Mouse (Mus musculus): Measurements from ENCODE around the gene Ogdh. TPM values are rescaled to one million over a fixed set of nuclear protein-coding genes. Genes with fewer than 3 reads are reported as not detected.
A peak's percentile ranks its signal among the peaks of the same experiment; 100 is the strongest.

Ogdh gene
- polyA plus RNA-seq, 1 experiment from 2014 or later: 100 TPM

- Histone ChIP-seq H3K4me3 (replicated peaks) (no peak overlapping the region), H3K27me3 (replicated peaks) (no peaks in the 10 kb centered on the region), H3K9ac (no peak overlapping the region), H3K4me2 (no peak overlapping the region), H3K27ac (no peak overlapping the region), H3K9me3 (no peaks in the 10 kb centered on the region), H3K4me1 (0 out of 2 replicates have a peak, but pooled peaks cover 6% of the 10 kb centered on the region), H3K36me3 (peaks cover 32% of the 10 kb centered on the region; the same call in 1 of the 2 replicates)
- WGBS: 87% methylated on average over 5 of the region's 5 CpGs
- no peak for ATAC-seq (ENCODE audit: insufficient read depth, low FRiP score, low read depth)
Measured at GRCm38 (mm10) chr11:6395565-6395964, 104.1 kb downstream of the Ogdh start.

- no peak overlapping the region for H3K9ac ChIP-seq
- peaks cover 51% of the 10 kb centered on the region for H3K36me3 ChIP-seq
- no peak overlapping the region for H3K4me2 ChIP-seq
- 89% methylated on average over 10 of the region's 10 CpGs for WGBS
- H3K27me3 ChIP-seq (replicated peaks): no peaks in the 10 kb centered on the region
- no peak overlapping the region for H3K4me3 ChIP-seq (replicated peaks)
- ATAC-seq (ENCODE audit: insufficient read depth, low FRiP score, low read depth): no peak
- H3K9me3 ChIP-seq: no peaks in the 10 kb centered on the region
- no peaks in the 10 kb centered on the region for H3K4me1 ChIP-seq
- no peak overlapping the region for H3K27ac ChIP-seq
Measured at GRCm38 (mm10) chr11:6398141-6398540, 106.7 kb downstream of the Ogdh start.

- Histone ChIP-seq H3K27me3 (replicated peaks) (no peaks in the 10 kb centered on the region), H3K4me3 (replicated peaks) (no peak overlapping the region), H3K9me3 (no peaks in the 10 kb centered on the region), H3K9ac (no peak overlapping the region), H3K27ac (no peak overlapping the region), H3K4me2 (no peak overlapping the region), H3K36me3 (peaks cover 52% of the 10 kb centered on the region), H3K4me1 (peaks cover 26% of the 10 kb centered on the region)
- no peak for ATAC-seq (ENCODE audit: insufficient read depth, low FRiP score, low read depth)
- 86% methylated on average over 19 of the region's 19 CpGs for WGBS
Measured at GRCm38 (mm10) chr11:6402515-6403510, 111.4 kb downstream of the Ogdh start.

DNA sequence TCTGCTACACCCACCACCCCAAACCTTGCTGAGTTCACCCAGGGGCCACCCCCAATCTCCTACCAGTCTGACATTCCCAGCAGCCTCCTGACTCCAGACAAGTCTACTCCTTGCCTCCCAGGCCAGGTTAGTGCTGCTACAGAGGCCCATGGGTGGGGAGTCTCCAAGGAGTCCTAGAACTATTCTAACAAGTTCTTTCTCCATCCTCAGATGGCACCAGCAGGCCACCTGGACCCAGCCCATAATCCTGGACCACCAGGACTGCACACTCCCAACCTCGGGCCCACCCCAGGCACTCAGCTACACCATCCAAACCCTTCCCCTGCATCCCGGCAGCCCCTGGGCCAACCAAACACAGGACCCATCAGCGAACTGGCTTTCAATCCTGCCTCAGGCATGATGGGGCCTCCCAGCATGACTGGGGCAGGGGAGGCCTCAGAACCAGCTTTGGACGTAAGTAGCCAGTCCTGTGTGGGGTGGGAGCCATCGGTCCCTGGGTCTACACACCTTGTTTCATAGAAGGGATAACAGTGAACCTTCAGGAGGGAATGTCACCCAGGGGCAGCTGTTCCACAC is 112.5 kb downstream of the Ogdh start:
- Histone ChIP-seq H3K9me3 (no peaks in the 10 kb centered on the region), H3K4me2 (no peak overlapping the region), H3K4me3 (replicated peaks) (no peak overlapping the region), H3K36me3 (peaks cover 52% of the 10 kb centered on the region), H3K27me3 (replicated peaks) (no peaks in the 10 kb centered on the region), H3K9ac (no peak overlapping the region), H3K27ac (no peak overlapping the region), H3K4me1 (peaks cover 26% of the 10 kb centered on the region)
- WGBS: 88% methylated on average over 5 of the region's 5 CpGs
- no peak for ATAC-seq (ENCODE audit: insufficient read depth, low FRiP score, low read depth)

DNA sequence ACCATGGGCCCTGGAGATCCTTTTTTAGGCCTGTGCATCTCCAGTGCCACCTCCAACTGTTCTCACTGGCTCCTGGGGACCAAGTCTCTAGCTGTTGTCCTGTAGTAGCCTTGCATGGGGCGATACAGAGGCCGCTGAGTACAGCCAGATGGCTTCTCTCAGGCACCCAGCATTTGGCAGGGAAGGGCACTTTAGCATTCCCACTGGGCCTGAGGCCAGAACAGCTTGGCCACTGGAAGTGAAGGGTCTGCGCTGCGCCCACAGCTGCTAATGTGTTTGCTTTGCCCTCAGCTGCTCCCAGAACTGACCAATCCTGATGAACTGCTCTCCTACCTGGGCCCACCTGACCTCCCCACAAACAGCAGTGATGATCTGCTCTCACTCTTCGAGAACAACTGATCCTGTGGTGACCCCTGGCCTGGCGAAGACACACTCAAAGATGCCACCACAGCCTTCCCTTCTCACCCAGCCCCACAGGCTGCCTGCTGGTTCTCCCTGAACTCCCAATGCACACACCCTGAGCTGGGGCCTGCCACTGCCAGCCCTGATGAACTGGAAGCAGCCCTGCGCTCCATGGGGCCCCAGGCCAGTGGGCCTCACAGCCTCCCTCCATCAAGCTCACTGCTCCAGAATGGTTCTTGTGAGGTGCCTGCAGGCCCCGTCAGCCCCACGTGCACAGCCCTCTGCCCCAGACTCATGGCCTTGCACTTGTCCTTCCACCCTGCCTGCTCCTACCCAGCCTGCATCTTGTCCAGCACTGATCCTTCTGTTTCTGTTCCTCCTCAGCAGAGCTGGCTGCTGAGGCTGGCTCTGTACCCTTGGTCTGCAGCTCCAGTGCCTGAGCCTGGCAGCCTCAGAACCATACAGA is 113.5 kb downstream of the Ogdh start:
- H3K9ac ChIP-seq: no peak overlapping the region; the same call in 1 of the 2 replicates
- peaks cover 42% of the 10 kb centered on the region for H3K36me3 ChIP-seq
- H3K27ac ChIP-seq: peak overlapping the region; percentile 90
- H3K9me3 ChIP-seq: no peaks in the 10 kb centered on the region
- no peak overlapping the region for H3K4me2 ChIP-seq
- 0 out of 2 replicates have a peak overlapping the region, but pooled peaks have one; percentile 3 for H3K4me3 ChIP-seq (replicated peaks)
- peak; percentile 1; the same call in 1 of the 2 replicates for ATAC-seq (ENCODE audit: insufficient read depth, low FRiP score, low read depth)
- peaks cover 26% of the 10 kb centered on the region for H3K4me1 ChIP-seq
- no peaks in the 10 kb centered on the region for H3K27me3 ChIP-seq (replicated peaks)
- 66% methylated on average over 9 of the region's 9 CpGs for WGBS

- Histone ChIP-seq H3K27me3 (replicated peaks) (no peaks in the 10 kb centered on the region), H3K27ac (peak overlapping the region; percentile 90), H3K9me3 (no peaks in the 10 kb centered on the region), H3K4me3 (replicated peaks) (0 out of 2 replicates have a peak overlapping the region, but pooled peaks have one; percentile 3), H3K36me3 (peaks cover 35% of the 10 kb centered on the region), H3K4me2 (no peak overlapping the region; the same call in 1 of the 2 replicates), H3K9ac (no peak overlapping the region), H3K4me1 (peaks cover 26% of the 10 kb centered on the region)
- WGBS: 45% methylated on average over 4 of the region's 4 CpGs
- ATAC-seq (ENCODE audit: insufficient read depth, low FRiP score, low read depth): 0 out of 2 replicates have a peak, but pooled peaks have one; percentile 37
Measured at GRCm38 (mm10) chr11:6405591-6406081, 114.2 kb downstream of the Ogdh start.

Small RNA genes within 50 kb of the gene (microRNA-seq; reads per million reads assigned to microRNA genes)
- gene Mir7651: 0.77 reads per million

Other genes starting within 250 kb of the Ogdh start
- gene Camk2b, start 225.3 kb upstream of the Ogdh start, polyA plus RNA-seq (2015; fragmentation: Nextera tagmentation; extraction: Ambion mirVana): 4.0 and 5.4 TPM in 2 replicates
- gene A730071L15Rik, start 91.6 kb upstream of the Ogdh start, polyA plus RNA-seq (2015; fragmentation: Nextera tagmentation; extraction: Ambion mirVana): 0.39 and 0.51 TPM in 2 replicates
- gene Nudcd3, start 91.2 kb upstream of the Ogdh start, polyA plus RNA-seq (2015; fragmentation: Nextera tagmentation; extraction: Ambion mirVana): 35.3 and 37.2 TPM in 2 replicates
- 2.0 and 2.3 TPM in 2 replicates for gene Npc1l1, start 61.5 kb upstream of the Ogdh start, polyA plus RNA-seq (2015; fragmentation: Nextera tagmentation; extraction: Ambion mirVana)
- gene Ddx56, start 23.9 kb upstream of the Ogdh start, polyA plus RNA-seq (2015; fragmentation: Nextera tagmentation; extraction: Ambion mirVana): 87.6 and 98.3 TPM in 2 replicates
- 116 TPM in 2 replicates for gene Tmed4, start 16.8 kb upstream of the Ogdh start, polyA plus RNA-seq (2015; fragmentation: Nextera tagmentation; extraction: Ambion mirVana)
- gene Zmiz2, start 97.4 kb downstream of the Ogdh start, polyA plus RNA-seq (2015; fragmentation: Nextera tagmentation; extraction: Ambion mirVana): 10.7 and 11.1 TPM in 2 replicates
- 5,074 and 5,744 TPM in 2 replicates for gene Ppia, start 123.8 kb downstream of the Ogdh start, polyA plus RNA-seq (2015; fragmentation: Nextera tagmentation; extraction: Ambion mirVana)
- gene H2afv, start 152.8 kb downstream of the Ogdh start, polyA plus RNA-seq (2015; fragmentation: Nextera tagmentation; extraction: Ambion mirVana): 399 and 425 TPM in 2 replicates
- gene Purb, start 184.3 kb downstream of the Ogdh start, polyA plus RNA-seq (2015; fragmentation: Nextera tagmentation; extraction: Ambion mirVana): 28.5 and 28.7 TPM in 2 replicates
- gene Myo1g, start 229.3 kb downstream of the Ogdh start, polyA plus RNA-seq (2015; fragmentation: Nextera tagmentation; extraction: Ambion mirVana): 3.5 and 4.3 TPM in 2 replicates